ENCODE assay signal across 19 mouse cellular contexts in genomic region chr7:67578044-67578443, GRCm38 (mm10).
"Had no signal": no experiment of that assay in that cellular context is flagged by ENCODE, and none has a peak within 500 bp of the region (broad histone marks: within the 10 kb centered on the region; RNA-seq: fewer than 3 reads in every experiment).

No protein-coding gene starts in this region.

- H3K9me3 ChIP-seq: heart, embryonic 13.5 days; heart, embryonic 15.5 days; hindbrain, embryonic 13.5 days; hindbrain, embryonic 15.5 days; kidney, embryonic 15.5 days; limb, embryonic 13.5 days; limb, embryonic 15.5 days; liver, embryonic 13.5 days had no signal

- H3K4me3 ChIP-seq: heart, embryonic 13.5 days; heart, embryonic 15.5 days; hindbrain, embryonic 13.5 days; hindbrain, embryonic 15.5 days; kidney, embryonic 15.5 days; limb, embryonic 13.5 days; limb, embryonic 15.5 days; liver, embryonic 13.5 days had no signal

- H3K9ac ChIP-seq: heart, embryonic 13.5 days; heart, embryonic 15.5 days; hindbrain, embryonic 13.5 days; hindbrain, embryonic 15.5 days; kidney, embryonic 15.5 days; limb, embryonic 13.5 days; limb, embryonic 15.5 days; liver, embryonic 13.5 days had no signal

- H3K27ac ChIP-seq: heart, embryonic 13.5 days; heart, embryonic 15.5 days; hindbrain, embryonic 13.5 days; hindbrain, embryonic 15.5 days; hindbrain, postnatal 0 days; kidney, embryonic 15.5 days; limb, embryonic 13.5 days; liver, embryonic 13.5 days had no signal

- DNase-seq: gastrocnemius, postnatal 14 days; gastrocnemius, postnatal 36 days; heart, adult 18-20 months; heart, postnatal 14 days; heart, postnatal 36 days; layer of hippocampus, adult 9-11 months; layer of hippocampus, postnatal 36 days; left cerebral cortex, postnatal 4 days; liver, embryonic 13.5 days had no signal

- H3K36me3 ChIP-seq: heart, embryonic 13.5 days; heart, embryonic 15.5 days; hindbrain, embryonic 13.5 days; hindbrain, embryonic 15.5 days; kidney, embryonic 15.5 days; limb, embryonic 13.5 days; limb, embryonic 15.5 days; liver, embryonic 13.5 days had no signal

- H3K27me3 ChIP-seq: heart, embryonic 13.5 days; heart, embryonic 15.5 days; hindbrain, embryonic 13.5 days; hindbrain, embryonic 15.5 days; kidney, embryonic 15.5 days; limb, embryonic 13.5 days; limb, embryonic 15.5 days; liver, embryonic 13.5 days had no signal

- H3K4me2 ChIP-seq: heart, embryonic 11.5 days; heart, embryonic 13.5 days; heart, embryonic 15.5 days; hindbrain, embryonic 13.5 days; hindbrain, embryonic 15.5 days; kidney, embryonic 15.5 days; limb, embryonic 13.5 days; limb, embryonic 15.5 days; liver, embryonic 13.5 days had no signal

- ATAC-seq: hindbrain, postnatal 0 days; intestine, embryonic 16.5 days had no signal

- H3K4me1 ChIP-seq: hindbrain, embryonic 13.5 days; hindbrain, embryonic 15.5 days; kidney, embryonic 15.5 days; liver, embryonic 13.5 days had no signal
